Mouse (Mus musculus) left cerebral cortex, adult 9 months (tissue): Measurements from ENCODE around the gene Peg10.
"Not testable (repeated sequence)": the region's sequence is repeated elsewhere in the genome, so short reads cannot be mapped to it uniquely, and the experiment has no call there.

Experiments used
- DNase-seq, 2 experiments: peaks; one replicate each; pipeline ENCODE4 v3.0.0; 2022; ENCODE audit warnings: low spot score in 2 of 2

Gene Peg10

GRCm38 (mm10) chr6:4748506-4748961, 1.4 kb downstream of the Peg10 start:
- DNase-seq: peak in 1 of 2 experiments; percentile 30

- peak; percentile 89 to 95 for DNase-seq
These were observed 2.0 kb downstream of the Peg10 start for GRCm38 (mm10) chr6:4749091-4749490.

DNA sequence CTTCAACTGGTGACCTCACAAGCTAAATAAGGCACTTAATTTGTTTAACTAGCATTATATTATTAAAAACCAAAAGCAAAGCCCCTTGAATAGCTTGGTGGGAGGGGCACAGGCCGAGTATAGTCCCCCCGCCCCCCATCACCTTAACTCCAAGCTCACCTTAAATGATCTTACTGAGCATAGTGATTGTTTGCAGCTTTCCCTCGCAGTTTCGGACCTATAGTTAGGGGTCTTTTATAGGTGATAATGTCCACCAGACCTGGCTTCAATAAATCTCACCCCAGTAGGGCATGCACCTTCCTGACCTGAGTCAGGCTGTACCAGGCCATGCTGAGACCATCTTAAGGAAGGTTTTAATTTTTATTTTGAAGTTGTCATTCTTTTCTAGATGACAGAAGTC, 4.2 kb downstream of the Peg10 start:
- DNase-seq: no peak

- DNase-seq: no peak
These were observed 7.2 kb downstream of the Peg10 start for GRCm38 (mm10) chr6:4754286-4754685.

- no peak for DNase-seq
These were observed 7.8 kb downstream of the Peg10 start for GRCm38 (mm10) chr6:4754886-4755285.

GRCm38 (mm10) chr6:4761415-4762142, 14.5 kb downstream of the Peg10 start:
- DNase-seq: not testable (repeated sequence)

DNA sequence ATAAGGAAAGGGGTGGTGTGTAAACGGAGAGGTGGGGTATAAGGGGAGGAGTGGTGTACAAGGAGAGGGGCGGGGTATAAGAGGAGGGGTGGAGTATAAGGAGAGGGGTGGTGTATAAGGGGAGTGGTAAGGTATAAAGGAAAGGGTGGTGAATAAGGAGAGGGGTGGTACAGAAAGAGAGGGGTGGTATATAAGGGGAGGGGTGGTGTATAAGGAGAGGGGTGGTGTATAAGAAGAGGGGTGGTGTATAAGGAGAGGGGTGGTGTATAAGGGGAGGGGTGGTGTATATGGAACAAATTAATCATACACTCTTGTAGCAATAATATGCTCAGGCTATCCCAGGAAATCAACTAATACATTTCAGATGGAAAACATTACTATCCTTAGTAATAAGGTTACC, 15.1 kb downstream of the Peg10 start:
- no peak for DNase-seq

DNA sequence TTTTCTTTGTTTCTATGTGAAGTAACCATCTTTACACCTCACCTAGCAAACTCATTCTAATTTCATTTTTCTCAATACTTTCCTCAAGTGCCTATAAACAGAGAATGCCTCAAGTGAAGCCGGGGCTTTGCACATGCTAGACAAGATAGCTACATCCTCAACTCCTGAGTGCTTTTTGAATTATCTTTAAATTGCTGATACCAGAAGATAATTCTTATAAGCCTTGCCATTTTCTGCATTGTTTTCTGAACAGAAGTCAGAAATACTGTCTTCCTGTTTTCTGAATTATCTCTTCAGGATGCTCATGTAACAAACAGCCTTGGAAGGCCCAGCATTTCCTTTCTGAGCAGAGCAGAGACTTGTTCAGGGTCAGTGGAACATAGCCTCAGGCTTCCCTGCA, 49.2 kb downstream of the Peg10 start:
- no peak for DNase-seq

DNA sequence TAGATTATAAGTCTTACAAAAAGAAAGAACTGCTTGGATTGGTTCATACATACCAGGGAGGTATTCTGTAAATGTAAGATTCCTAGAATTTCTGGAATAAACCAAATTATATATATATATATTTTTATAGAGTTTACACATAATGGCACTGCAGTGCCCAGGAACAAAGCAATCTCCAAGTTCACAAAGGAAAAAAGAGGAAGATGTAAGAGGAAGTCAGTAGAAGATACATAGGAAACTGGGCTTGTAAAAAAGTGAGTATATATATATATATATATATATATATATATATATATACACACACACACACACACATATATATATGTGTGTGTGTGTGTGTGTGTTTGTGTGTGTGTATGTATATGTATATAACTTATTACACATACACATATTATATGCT, 50.2 kb downstream of the Peg10 start:
- DNase-seq: not testable (repeated sequence)

DNA sequence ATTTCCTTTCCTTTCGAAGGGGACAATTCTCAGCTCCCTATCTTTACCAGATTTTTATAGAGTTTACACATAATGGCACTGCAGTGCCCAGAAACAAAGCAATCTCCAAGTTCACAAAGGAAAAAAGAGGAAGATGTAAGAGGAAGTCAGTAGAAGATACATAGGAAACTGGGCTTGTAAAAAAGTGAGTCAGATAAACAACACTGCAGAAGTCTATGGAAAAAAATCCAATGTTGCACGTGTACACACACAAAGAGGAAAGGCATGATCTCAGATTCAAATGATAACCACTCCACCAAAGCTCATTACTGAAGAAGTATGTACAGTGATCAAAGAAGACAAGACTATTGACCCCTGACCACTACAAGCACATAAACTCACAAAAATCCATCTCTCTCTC, 51.3 kb downstream of the Peg10 start:
- no peak for DNase-seq

GRCm38 (mm10) chr6:4799359-4799758, 52.3 kb downstream of the Peg10 start:
- DNase-seq: no peak

DNA sequence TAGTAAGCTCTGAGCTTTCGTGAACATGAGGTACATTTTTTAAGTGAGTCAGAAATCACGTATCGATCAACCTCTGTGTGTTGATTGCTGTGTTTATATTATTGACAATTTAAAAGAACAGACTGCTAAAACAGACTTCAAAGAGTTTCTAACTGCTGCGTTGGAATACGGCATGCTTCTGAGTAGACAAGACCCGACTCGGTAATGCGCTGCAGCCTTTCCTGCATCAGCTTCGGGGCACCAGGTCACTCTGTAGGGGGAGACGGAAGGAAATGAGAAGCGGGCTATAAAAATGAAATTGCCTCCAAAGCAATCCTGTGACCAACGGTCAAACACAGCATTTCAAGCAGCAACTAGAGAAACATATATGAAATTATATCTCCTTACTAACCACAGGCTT, 59.9 kb downstream of the Peg10 start:
- DNase-seq: no peak
